Comparison of ENCODE assay signal across 11 mouse cellular contexts in genomic region chr6:9077793-9078689, GRCm38 (mm10).
A peak's percentile ranks its signal among the peaks of the same experiment; 100 is the strongest.
DNase-seq lines count a peak whose midpoint lies in the region; ATAC-seq and TF ChIP-seq lines count a peak whose summit lies in the region.
"Had no signal": no experiment of that assay in that cellular context is flagged by ENCODE, and none has a peak within 500 bp of the region (broad histone marks: within the 10 kb centered on the region; RNA-seq: fewer than 3 reads in every experiment).

No protein-coding gene starts in this region.

- H3K4me1 ChIP-seq in forebrain, embryonic 15.5 days, result peaks cover 7% of the 10 kb centered on the region; the same call in 1 of the 2 replicates
- H3K4me1 ChIP-seq in forebrain, embryonic 11.5 days (replicated peaks; ENCODE audit: control insufficient read depth, insufficient read depth, low read length), result no peaks in the 10 kb centered on the region
- no peaks in the 10 kb centered on the region for H3K4me1 ChIP-seq in midbrain, postnatal 0 days (ENCODE audit: insufficient read depth, low read length)
- no peaks in the 10 kb centered on the region for H3K4me1 ChIP-seq in midbrain, embryonic 10.5 days
- H3K4me1 ChIP-seq: limb, embryonic 13.5 days; neural tube, embryonic 13.5 days had no signal

- H3K9me3 ChIP-seq in forebrain, embryonic 15.5 days, result no peaks in the 10 kb centered on the region
- H3K9me3 ChIP-seq in forebrain, embryonic 11.5 days (ENCODE audit: control insufficient read depth, low read length), result no peaks in the 10 kb centered on the region
- no peaks in the 10 kb centered on the region for H3K9me3 ChIP-seq in midbrain, postnatal 0 days (ENCODE audit: low read length)
- no peaks in the 10 kb centered on the region for H3K9me3 ChIP-seq in midbrain, embryonic 10.5 days (replicated peaks)
- H3K9me3 ChIP-seq: limb, embryonic 13.5 days; neural tube, embryonic 13.5 days had no signal

- no peaks in the 10 kb centered on the region for H3K27me3 ChIP-seq in forebrain, embryonic 15.5 days
- no peaks in the 10 kb centered on the region for H3K27me3 ChIP-seq in forebrain, embryonic 11.5 days (ENCODE audit: control insufficient read depth, insufficient read depth, low read length)
- H3K27me3 ChIP-seq in midbrain, postnatal 0 days (ENCODE audit: insufficient read depth, low read length), result no peaks in the 10 kb centered on the region
- H3K27me3 ChIP-seq in midbrain, embryonic 10.5 days (ENCODE audit: low read depth, poor library complexity, severe bottlenecking), result no peaks in the 10 kb centered on the region
- H3K27me3 ChIP-seq: limb, embryonic 13.5 days; neural tube, embryonic 13.5 days had no signal

- DNase-seq in forebrain, embryonic 11.5 days (ENCODE audit: low spot score), result no peak
- DNase-seq in midbrain, postnatal 0 days (ENCODE audit: low spot score), result peak; percentile 79
- DNase-seq in midbrain, embryonic 10.5 days (ENCODE audit: low spot score), result no peak
- DNase-seq in layer of hippocampus, postnatal 14 days (ENCODE audit: low spot score in 2 of 2), result peak; percentile 28 to 61
- DNase-seq in thymus, postnatal 10 days (ENCODE audit: low spot score in 2 of 2), result no peak
- DNase-seq in urinary bladder, postnatal 14 days (ENCODE audit: low spot score), result no peak
- DNase-seq in ovary, postnatal 36 days (ENCODE audit: low spot score), result no peak

- 62% methylated on average over 4 of the region's 4 CpGs for WGBS in forebrain, embryonic 15.5 days
- 85% methylated on average over 4 of the region's 4 CpGs for WGBS in forebrain, embryonic 11.5 days
- 66% methylated on average over 4 of the region's 4 CpGs for WGBS in midbrain, postnatal 0 days
- 79% methylated on average over 4 of the region's 4 CpGs for WGBS in midbrain, embryonic 10.5 days

- no peaks in the 10 kb centered on the region for H3K36me3 ChIP-seq in forebrain, embryonic 15.5 days
- no peaks in the 10 kb centered on the region for H3K36me3 ChIP-seq in forebrain, embryonic 11.5 days (ENCODE audit: control insufficient read depth, insufficient read depth, low read length)
- H3K36me3 ChIP-seq in midbrain, postnatal 0 days (ENCODE audit: insufficient read depth, low read length), result no peaks in the 10 kb centered on the region
- no peaks in the 10 kb centered on the region for H3K36me3 ChIP-seq in midbrain, embryonic 10.5 days
- H3K36me3 ChIP-seq: limb, embryonic 13.5 days; neural tube, embryonic 13.5 days had no signal

- peak; percentile 93 for ATAC-seq in forebrain, embryonic 15.5 days (replicated peaks)
- ATAC-seq in forebrain, embryonic 11.5 days (replicated peaks; ENCODE audit: low FRiP score), result no peak
- no peak for ATAC-seq in midbrain, postnatal 0 days (ENCODE audit: low FRiP score)

- no peak overlapping the region for H3K4me3 ChIP-seq in forebrain, embryonic 15.5 days
- H3K4me3 ChIP-seq in forebrain, embryonic 11.5 days (ENCODE audit: low read depth, low read length), result no peak overlapping the region
- H3K4me3 ChIP-seq in midbrain, postnatal 0 days (ENCODE audit: low read depth, low read length), result no peak overlapping the region
- no peak overlapping the region for H3K4me3 ChIP-seq in midbrain, embryonic 10.5 days
- H3K4me3 ChIP-seq: heart, adult 2 months; limb, embryonic 13.5 days; neural tube, embryonic 13.5 days had no signal

- H3K9ac ChIP-seq in forebrain, embryonic 15.5 days (replicated peaks), result no peak overlapping the region
- H3K9ac ChIP-seq in forebrain, embryonic 11.5 days (ENCODE audit: low read length), result no peak overlapping the region
- no peak overlapping the region for H3K9ac ChIP-seq in midbrain, postnatal 0 days (replicated peaks; ENCODE audit: low read length, poor library complexity, severe bottlenecking)
- H3K9ac ChIP-seq: limb, embryonic 13.5 days; neural tube, embryonic 13.5 days had no signal

- no peak overlapping the region for H3K4me2 ChIP-seq in forebrain, embryonic 15.5 days (replicated peaks)
- H3K4me2 ChIP-seq in forebrain, embryonic 11.5 days (ENCODE audit: low read depth, low read length, severe bottlenecking), result no peak overlapping the region
- no peak overlapping the region for H3K4me2 ChIP-seq in midbrain, postnatal 0 days (ENCODE audit: low read depth, low read length, poor library complexity, severe bottlenecking)
- H3K4me2 ChIP-seq: limb, embryonic 13.5 days; neural tube, embryonic 13.5 days had no signal

- no peak overlapping the region for H3K27ac ChIP-seq in forebrain, embryonic 15.5 days (replicated peaks)
- no peak overlapping the region for H3K27ac ChIP-seq in forebrain, embryonic 11.5 days (ENCODE audit: low read depth, low read length)
- no peak overlapping the region for H3K27ac ChIP-seq in midbrain, postnatal 0 days (ENCODE audit: low read depth, low read length)
- H3K27ac ChIP-seq in midbrain, embryonic 10.5 days (replicated peaks), result no peak overlapping the region
- H3K27ac ChIP-seq: heart, adult 2 months; limb, embryonic 13.5 days; neural tube, embryonic 13.5 days had no signal

- TF ChIP-seq CTCF in midbrain, postnatal 0 days (IDR thresholded peaks at IDR 0.05), result no peak

Comparison
In these comparisons a context has a peak if more than half of its experiments do, and no peak if none do; other contexts are left out.
1. DNase-seq: peak in midbrain, postnatal 0 days (single experiment) and layer of hippocampus, postnatal 14 days (2 of 2); none in forebrain, embryonic 11.5 days (single experiment), midbrain, embryonic 10.5 days (single experiment), thymus, postnatal 10 days (0 of 2), urinary bladder, postnatal 14 days (single experiment) and ovary, postnatal 36 days (single experiment).